Mouse (Mus musculus) bone marrow, adult 2 months (tissue): ENCODE data around the gene Gm45062. TPM values are rescaled to one million over a fixed set of nuclear protein-coding genes. Genes with fewer than 3 reads are reported as not detected.
A peak's percentile ranks its signal among the peaks of the same experiment; 100 is the strongest.

Source experiments
- H3K27ac ChIP-seq: fragments of 200-500 bp; 2 replicates; pipeline ENCODE4 v1.5.1; 2012; ENCODE audit warnings: low read depth, mild to moderate bottlenecking, control low read depth, inconsistent platforms, low read length; ENCODE audit not compliant: control insufficient read depth, poor library complexity, insufficient read depth
- H3K4me1 ChIP-seq: fragments of 200-500 bp; 2 replicates; pipeline ENCODE4 v1.6.1; 2011; ENCODE audit warnings: low read length; ENCODE audit not compliant: control insufficient read depth, insufficient read depth
- H3K4me3 ChIP-seq: fragments of 200-500 bp; replicated peaks from 2 replicates; pipeline ENCODE3; 2011; ENCODE audit warnings: mild to moderate bottlenecking, low read depth, low read length, control low read depth; ENCODE audit not compliant: control insufficient read depth
- CTCF ChIP-seq: fragments of 200-500 bp; IDR thresholded peaks from 2 replicates; pipeline ENCODE4 v1.5.1; 2011; ENCODE audit warnings: low read length, control low read depth; ENCODE audit not compliant: control insufficient read depth, insufficient read depth
- POLR2A ChIP-seq: fragments of 200-500 bp; IDR thresholded peaks from 2 replicates; pipeline ENCODE4 v1.6.1; 2011; ENCODE audit warnings: low read depth, mild to moderate bottlenecking, control low read depth, low read length, borderline replicate concordance; ENCODE audit not compliant: control insufficient read depth
- WGBS: fragments of 180-500 bp; shearing (Covaris S2); methylation state at CpG from one replicate; pipeline ENCODE4 v1.1.7; 2018; 5-methylcytosine and 5-hydroxymethylcytosine counted together
- polyA plus RNA-seq: library from polyadenylated mRNA; stranded (reverse); fragments of >200 nt; gene quantifications from 2 replicates; pipeline ENCODE4 v1.2.4, GENCODE M21; 2011; ENCODE audit warnings: low replicate concordance; ENCODE audit not compliant: missing spikeins, insufficient read depth, insufficient read length

Gm45062 gene
- polyA plus RNA-seq, 1 experiment = 4.1 TPM

DNA sequence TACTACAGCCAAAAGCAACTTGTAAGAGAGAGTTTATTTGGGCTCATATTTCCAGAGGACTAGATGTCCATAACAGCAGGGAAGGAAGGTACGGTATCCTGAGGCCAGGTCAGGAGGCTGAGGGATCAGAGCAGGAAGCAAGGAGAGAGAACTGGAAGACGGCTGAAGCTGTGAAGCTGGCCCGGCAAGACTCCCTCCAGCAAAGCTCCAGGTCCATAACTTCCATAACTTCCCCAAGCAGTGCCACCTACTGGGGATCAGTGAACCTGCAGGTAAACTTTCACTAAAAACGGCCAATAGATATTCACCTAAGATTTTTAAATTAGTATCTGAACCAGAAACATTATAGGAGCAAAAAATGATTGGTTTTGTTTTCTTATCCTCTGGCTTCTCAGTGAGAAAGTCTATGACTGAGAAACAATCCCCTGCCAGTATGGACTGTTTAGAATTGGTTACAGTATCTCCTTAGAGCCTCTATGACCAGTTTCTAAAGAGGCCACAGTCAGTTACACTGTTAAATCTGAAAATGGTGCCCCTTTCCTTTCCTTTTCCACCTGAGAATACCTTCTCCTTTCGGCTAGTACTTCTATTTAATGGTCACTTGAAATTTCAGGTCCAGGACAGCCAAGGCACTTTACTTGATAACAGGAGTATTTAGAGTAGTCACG is 15.3 kb downstream of the Gm45062 start:
- Histone ChIP-seq H3K4me1 (no peaks in the 10 kb centered on the region; the same call in 1 of the 2 replicates), H3K27ac (no peak overlapping the region), H3K4me3 (no peak overlapping the region)
- 38% methylated on average over 6 of the region's 6 CpGs for WGBS
- TF ChIP-seq POLR2A (no peak), CTCF (peak; percentile 42; the same call in 1 of the 2 replicates)

DNA sequence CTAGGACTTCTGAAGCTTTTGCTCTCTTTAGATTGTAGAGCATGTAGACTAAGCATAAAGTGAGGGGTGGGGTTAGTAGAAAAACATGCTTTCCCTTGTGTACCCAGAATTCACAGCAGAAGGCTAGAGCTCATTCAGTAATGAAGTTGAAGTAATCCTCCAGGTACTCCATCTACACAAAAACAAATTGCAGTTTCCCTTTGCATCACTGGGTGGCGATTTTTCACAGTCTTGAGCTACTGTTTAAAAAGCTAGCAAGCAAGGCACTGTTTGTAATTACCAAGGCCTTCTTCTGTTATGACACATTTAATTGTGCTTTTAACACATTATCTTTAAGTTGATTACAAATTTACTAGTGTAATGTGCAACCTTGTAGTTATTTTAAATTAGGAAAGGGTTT is 15.8 kb downstream of the Gm45062 start:
- 24% methylated on average over 1 of the region's 1 CpGs for WGBS
- no peak for TF ChIP-seq CTCF
- no peak for TF ChIP-seq POLR2A
- no peak overlapping the region for H3K27ac ChIP-seq
- no peak overlapping the region for H3K4me3 ChIP-seq
- no peaks in the 10 kb centered on the region; the same call in 1 of the 2 replicates for H3K4me1 ChIP-seq

DNA sequence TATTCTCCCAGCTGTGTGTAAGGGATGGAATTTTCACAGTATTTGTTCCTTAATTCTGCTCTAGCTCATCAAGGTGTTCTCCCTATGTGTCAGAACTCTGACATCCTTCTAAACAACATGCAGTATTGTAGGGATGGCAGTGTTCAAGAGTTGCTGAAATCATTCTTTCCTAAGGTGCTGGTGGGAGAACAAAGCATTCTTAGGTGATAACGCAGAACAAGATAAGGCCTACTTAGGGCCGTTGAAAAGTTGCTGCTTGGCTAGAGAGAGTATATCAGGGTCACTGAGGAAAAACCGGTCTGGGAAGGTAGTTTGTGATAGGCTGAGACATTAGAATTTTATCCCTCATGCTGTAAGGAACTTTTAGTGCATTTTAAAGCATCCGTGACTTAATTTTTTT is 17.2 kb downstream of the Gm45062 start:
- no peak overlapping the region for H3K27ac ChIP-seq
- no peak overlapping the region for H3K4me3 ChIP-seq
- WGBS = 72% methylated on average over 4 of the region's 4 CpGs
- TF ChIP-seq POLR2A = no peak
- TF ChIP-seq CTCF = no peak
- no peaks in the 10 kb centered on the region; the same call in 1 of the 2 replicates for H3K4me1 ChIP-seq

DNA sequence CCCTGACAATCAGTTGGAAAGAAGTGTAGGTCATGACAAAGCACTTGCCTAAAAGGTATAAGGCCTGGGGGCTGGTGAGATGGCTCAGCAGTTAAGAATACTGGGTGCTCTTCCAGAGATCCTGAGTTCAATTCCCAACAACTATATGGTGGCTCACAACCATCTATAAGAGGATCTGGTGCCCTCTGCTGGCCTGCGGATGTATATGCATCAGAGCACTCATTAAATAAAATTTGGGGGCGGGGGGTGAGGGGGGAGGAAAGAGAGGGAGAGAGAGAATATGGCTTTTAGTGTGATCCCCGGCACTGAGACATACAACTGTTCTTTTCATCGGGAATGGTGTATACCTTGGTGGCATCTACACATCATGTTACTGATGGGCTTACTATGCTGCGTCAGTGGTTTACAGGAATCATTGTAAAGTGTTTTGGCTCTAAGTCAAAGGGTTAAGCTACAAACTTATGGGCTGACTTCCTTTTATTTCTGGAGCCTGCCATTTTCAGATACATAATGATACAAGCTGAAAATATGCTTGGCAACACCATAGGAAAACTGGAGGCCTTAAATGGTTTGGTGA is 19.3 kb downstream of the Gm45062 start:
- TF ChIP-seq POLR2A (no peak), CTCF (peak; percentile 18; the same call in 1 of the 2 replicates)
- H3K4me3 ChIP-seq = no peak overlapping the region
- 78% methylated on average over 5 of the region's 5 CpGs for WGBS
- no peak overlapping the region for H3K27ac ChIP-seq
- no peaks in the 10 kb centered on the region; the same call in 1 of the 2 replicates for H3K4me1 ChIP-seq

DNA sequence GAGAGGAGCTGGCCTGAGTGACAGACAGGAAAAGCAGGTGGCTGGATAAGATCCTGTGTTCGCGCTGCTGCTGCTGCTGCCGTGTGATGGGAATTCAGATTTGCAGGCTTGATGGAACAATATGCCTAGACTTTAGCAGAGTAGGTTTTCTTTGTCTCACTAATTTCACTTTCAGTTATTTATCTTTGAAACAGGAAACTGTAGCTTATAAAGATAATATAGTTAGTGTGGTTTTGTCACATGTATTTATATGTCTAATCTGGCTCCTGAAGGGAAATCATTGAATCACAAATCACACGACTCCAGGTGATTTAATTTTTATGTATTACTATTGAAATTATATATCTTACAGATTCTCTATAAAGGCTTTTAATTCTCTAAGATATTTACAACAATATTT is 24.0 kb downstream of the Gm45062 start:
- no peaks in the 10 kb centered on the region; the same call in 1 of the 2 replicates for H3K4me1 ChIP-seq
- TF ChIP-seq CTCF (no peak), POLR2A (no peak)
- no peak overlapping the region for H3K4me3 ChIP-seq
- 42% methylated on average over 4 of the region's 4 CpGs for WGBS
- no peak overlapping the region for H3K27ac ChIP-seq

DNA sequence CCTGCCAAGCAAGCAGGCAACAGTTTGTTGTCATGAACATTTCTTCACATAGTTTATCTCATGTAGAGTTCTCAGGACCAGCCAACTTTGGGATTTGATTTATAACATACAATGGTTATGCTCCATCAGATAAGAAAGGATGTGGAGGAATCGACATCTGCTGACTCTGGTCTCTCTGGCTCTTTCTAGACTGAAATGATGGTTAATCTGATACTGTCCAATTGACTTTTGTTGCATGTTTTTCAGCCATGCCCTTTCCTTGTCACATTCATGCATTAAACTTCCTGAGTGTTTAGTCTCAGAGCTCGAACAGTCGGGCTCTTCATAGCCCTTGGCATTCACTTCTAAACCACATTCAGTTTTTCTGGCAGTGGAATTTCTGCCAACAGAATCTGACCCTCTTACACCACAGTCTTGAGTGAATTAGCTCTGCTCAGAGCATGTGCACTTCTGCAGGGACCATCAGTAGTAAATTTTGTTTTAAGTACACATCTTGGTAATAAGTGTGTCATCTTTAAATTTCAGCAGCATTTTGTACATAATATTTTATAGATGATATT is 26.2 kb downstream of the Gm45062 start:
- Histone ChIP-seq H3K4me1 (peaks cover 2% of the 10 kb centered on the region; the same call in 1 of the 2 replicates), H3K4me3 (no peak overlapping the region), H3K27ac (no peak overlapping the region)
- 25% methylated on average over 3 of the region's 3 CpGs for WGBS
- TF ChIP-seq CTCF (no peak), POLR2A (no peak)

DNA sequence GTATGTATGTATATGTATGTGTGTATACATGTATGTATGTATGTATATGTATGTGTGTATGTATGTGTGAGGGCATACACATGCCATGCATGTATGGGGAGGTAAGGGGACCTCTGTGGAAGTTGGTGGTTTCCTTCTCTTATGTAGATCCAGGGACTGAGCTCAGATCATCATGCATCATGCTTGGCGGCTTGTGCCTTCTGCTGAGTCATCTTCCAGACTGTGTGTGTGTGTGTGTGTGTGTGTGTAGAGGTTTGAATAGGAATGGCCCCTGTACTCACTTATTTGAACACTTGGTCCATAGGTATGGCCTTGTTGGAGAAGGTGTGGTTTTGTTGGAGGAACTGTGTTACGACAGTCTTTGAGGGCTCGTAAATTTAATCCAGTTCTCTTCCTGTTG is 26.9 kb downstream of the Gm45062 start:
- TF ChIP-seq POLR2A (no peak), CTCF (no peak)
- peaks cover 2% of the 10 kb centered on the region; the same call in 1 of the 2 replicates for H3K4me1 ChIP-seq
- H3K27ac ChIP-seq = no peak overlapping the region
- WGBS = 69% methylated on average over 3 of the region's 3 CpGs
- no peak overlapping the region for H3K4me3 ChIP-seq
